In genomic region chr3:129948359-129948758, GRCm38 (mm10) we compare ENCODE assay signal across 11 mouse cellular contexts. TPM values are rescaled to one million over a fixed set of nuclear protein-coding genes. Genes with fewer than 3 reads are reported as not detected.
A peak's percentile ranks its signal among the peaks of the same experiment; 100 is the strongest.
DNase-seq lines count a peak whose midpoint lies in the region; ATAC-seq and TF ChIP-seq lines count a peak whose summit lies in the region.
"Had no signal": no experiment of that assay in that cellular context is flagged by ENCODE, and none has a peak within 500 bp of the region (broad histone marks: within the 10 kb centered on the region; RNA-seq: fewer than 3 reads in every experiment).

No protein-coding gene starts in this region.

- no peak overlapping the region for H3K27ac ChIP-seq in lung, postnatal 0 days (ENCODE audit: low read length)
- H3K27ac ChIP-seq: heart, embryonic 15.5 days; liver, embryonic 13.5 days had no signal

- TF ChIP-seq CTCF in lung, adult 2 months (IDR thresholded peaks at IDR 0.05; ENCODE audit: insufficient read depth, low read length) = no peak
- TF ChIP-seq CTCF in lung, postnatal 0 days (IDR thresholded peaks at IDR 0.05) = no peak

- H3K4me3 ChIP-seq in lung, adult 2 months (replicated peaks; ENCODE audit: extremely low read depth, low read depth, low read length) = no peak overlapping the region
- H3K4me3 ChIP-seq in lung, postnatal 0 days (ENCODE audit: low read depth, low read length) = no peak overlapping the region
- H3K4me3 ChIP-seq: heart, embryonic 15.5 days; liver, embryonic 13.5 days had no signal

- no peaks in the 10 kb centered on the region for H3K27me3 ChIP-seq in lung, postnatal 0 days (replicated peaks; ENCODE audit: insufficient read depth, low read length)
- H3K27me3 ChIP-seq: heart, embryonic 15.5 days; liver, embryonic 13.5 days had no signal

- peak; percentile 8 for DNase-seq in adrenal gland, adult 2 months
- no peak for DNase-seq in adrenal gland, postnatal 14 days
- DNase-seq in lung, adult 18-20 months = peak; percentile 44 to 45
- no peak for DNase-seq in lung, adult 2 months
- DNase-seq in lung, postnatal 0 days (ENCODE audit: low spot score) = peak; percentile 17
- DNase-seq in right cerebral cortex, postnatal 25 days = peak; percentile 54
- no peak for DNase-seq in cerebellum, adult 11 months
- DNase-seq in MN1 (ENCODE audit: low spot score) = no peak
- DNase-seq: cerebellum, adult 9-10 months; liver, embryonic 13.5 days had no signal

- ATAC-seq in lung, postnatal 0 days = no peak

- TF ChIP-seq POLR2A in lung, adult 2 months (IDR thresholded peaks at IDR 0.05; ENCODE audit: borderline replicate concordance, extremely low read depth, low read depth, low read length) = no peak

- TF ChIP-seq EP300 in lung, postnatal 0 days (IDR thresholded peaks at IDR 0.05) = no peak

- 57% methylated on average over 5 of the region's 5 CpGs for WGBS in lung, adult 2 months
- 77% methylated on average over 5 of the region's 5 CpGs for whole genome bisulfite sequencing in lung, postnatal 0 days

- H3K4me2 ChIP-seq in lung, postnatal 0 days (replicated peaks; ENCODE audit: low read depth, low read length) = no peak overlapping the region
- H3K4me2 ChIP-seq: heart, embryonic 15.5 days; liver, embryonic 13.5 days had no signal

- no peaks in the 10 kb centered on the region for H3K4me1 ChIP-seq in lung, adult 2 months (ENCODE audit: control insufficient read depth, insufficient read depth, low read length)
- no peaks in the 10 kb centered on the region for H3K4me1 ChIP-seq in lung, postnatal 0 days (ENCODE audit: insufficient read depth, low read depth, low read length)
- H3K4me1 ChIP-seq: heart, embryonic 15.5 days had no signal

- no peaks in the 10 kb centered on the region for H3K9me3 ChIP-seq in lung, postnatal 0 days (ENCODE audit: low read length)
- H3K9me3 ChIP-seq: heart, embryonic 15.5 days; liver, embryonic 13.5 days had no signal

- no peak overlapping the region for H3K9ac ChIP-seq in lung, postnatal 0 days (replicated peaks; ENCODE audit: low read depth)
- H3K9ac ChIP-seq: heart, embryonic 15.5 days; liver, embryonic 13.5 days had no signal

- H3K36me3 ChIP-seq in lung, postnatal 0 days (ENCODE audit: insufficient read depth, low read length) = no peaks in the 10 kb centered on the region
- H3K36me3 ChIP-seq: heart, embryonic 15.5 days; liver, embryonic 13.5 days had no signal

RNA-seq across cellular contexts. Expression of gene Mcub, which starts 21.6 kb away (rescaled TPM):
- total RNA-seq in adrenal gland, adult 2 months (2021) = 10 to 100 TPM in 1 of 2 experiments, 1 to 10 TPM in 1; 7.9 to 15.3 TPM
- 6.9 and 7.7 TPM in 2 replicates for polyA plus RNA-seq in adrenal gland, adult 2 months (2012; rRNA removed)
- total RNA-seq in adrenal gland, postnatal 14 days (2021) = 7.9 and 9.3 TPM in 2 replicates
- 9.2 and 10.3 TPM in 2 replicates for polyA plus RNA-seq in lung, adult 2 months (2012; rRNA removed)
- polyA plus RNA-seq in lung, postnatal 0 days (2015; fragmentation: Nextera tagmentation; extraction: Ambion mirVana) = 11.2 and 11.8 TPM in 2 replicates

RNA-seq across cellular contexts. Expression of gene Casp6, which starts 47.1 kb away (rescaled TPM):
- 10 to 100 TPM; 42.3 to 42.4 TPM for total RNA-seq in adrenal gland, adult 2 months (2021)
- 29.5 and 33.8 TPM in 2 replicates for polyA plus RNA-seq in adrenal gland, adult 2 months (2012; rRNA removed)
- 34.7 TPM in 2 replicates for total RNA-seq in adrenal gland, postnatal 14 days (2021)
- polyA plus RNA-seq in lung, adult 2 months (2012; rRNA removed) = 40.6 and 41.5 TPM in 2 replicates
- 76.5 and 83.4 TPM in 2 replicates for polyA plus RNA-seq in lung, postnatal 0 days (2015; fragmentation: Nextera tagmentation; extraction: Ambion mirVana)

Comparison
In these comparisons a context has a peak if more than half of its experiments do, and no peak if none do; other contexts are left out.
1. DNase-seq: peak in adrenal gland, adult 2 months (single experiment), lung, adult 18-20 months (2 of 2), lung, postnatal 0 days (single experiment) and right cerebral cortex, postnatal 25 days (single experiment); none in adrenal gland, postnatal 14 days (single experiment), lung, adult 2 months (single experiment), cerebellum, adult 11 months (single experiment) and MN1 (single experiment).